In the genomic region with DNA sequence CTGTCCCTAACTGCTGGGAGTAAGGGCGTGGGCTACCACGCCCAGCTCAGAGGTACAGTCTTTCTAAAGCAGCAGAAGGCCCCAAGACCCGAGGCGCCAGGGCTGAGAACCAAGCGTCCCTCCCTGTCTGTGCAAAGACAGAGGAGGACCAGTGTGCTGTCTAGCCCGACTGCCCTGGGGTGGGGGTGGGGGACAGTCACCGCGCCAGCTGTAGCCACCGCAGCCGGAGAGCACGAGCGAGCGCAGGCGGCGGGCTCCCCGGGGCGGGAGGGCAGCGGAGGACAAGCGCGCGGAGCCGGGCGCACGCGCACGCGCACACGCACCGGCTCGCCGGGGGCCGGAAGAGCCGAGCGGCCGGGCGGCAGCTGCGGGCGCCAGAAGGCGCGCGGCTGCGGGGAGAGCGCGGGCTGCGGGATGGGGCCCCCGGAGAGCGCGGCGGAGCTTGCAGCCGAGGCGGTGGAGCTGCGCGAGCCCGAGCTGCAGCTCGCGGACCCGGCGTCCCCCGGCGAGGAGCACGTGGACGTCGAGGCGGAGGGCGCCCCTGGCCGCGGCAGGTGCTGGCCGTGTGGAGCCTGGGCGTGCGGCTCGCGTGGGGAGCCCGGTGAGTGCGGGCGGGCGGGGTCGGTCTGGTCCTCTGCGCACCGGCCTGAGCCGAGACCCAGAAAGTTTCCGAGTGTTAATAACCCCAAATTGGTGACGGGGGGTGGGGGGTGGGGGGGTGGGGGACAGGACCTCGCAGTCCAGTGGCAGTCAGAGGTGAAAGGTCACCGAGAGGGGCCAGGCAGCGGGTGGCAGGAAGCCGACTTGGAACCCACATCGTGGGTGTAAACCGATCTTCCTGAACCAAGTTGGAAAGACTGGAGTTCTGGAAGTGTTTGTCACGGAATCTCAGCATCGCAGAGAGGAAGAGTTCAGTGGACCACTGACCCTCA, we compare ENCODE assay signal across 8 mouse cellular contexts. TPM values are rescaled to one million over a fixed set of nuclear protein-coding genes. Genes with fewer than 3 reads are reported as not detected.
A peak's percentile ranks its signal among the peaks of the same experiment; 100 is the strongest.
DNase-seq lines count a peak whose midpoint lies in the region; ATAC-seq and TF ChIP-seq lines count a peak whose summit lies in the region.

TSS of gene Slc35g1 (plus strand) at position 280 of the 932 bp plus-strand sequence.

- H3K9ac ChIP-seq in forebrain, embryonic 11.5 days (ENCODE audit: low read length): peak within 1 kb of the TSS; percentile 86
- peak within 1 kb of the TSS; percentile 65 for H3K9ac ChIP-seq in heart, postnatal 0 days (replicated peaks; ENCODE audit: low read depth, low read length)
- no peak within 1 kb of the TSS for H3K9ac ChIP-seq in lung, postnatal 0 days (replicated peaks; ENCODE audit: low read depth)

- peak within 1 kb of the TSS; percentile 67 for H3K4me3 ChIP-seq in forebrain, embryonic 11.5 days (ENCODE audit: low read depth, low read length)
- H3K4me3 ChIP-seq in heart, postnatal 0 days (ENCODE audit: low read depth, low read length): peak within 1 kb of the TSS; percentile 76
- H3K4me3 ChIP-seq in lung, postnatal 0 days (ENCODE audit: low read depth, low read length): peak within 1 kb of the TSS; percentile 62

- H3K4me2 ChIP-seq in forebrain, embryonic 11.5 days (ENCODE audit: low read depth, low read length, severe bottlenecking): peak within 1 kb of the TSS; percentile 73
- peak within 1 kb of the TSS; percentile 97 for H3K4me2 ChIP-seq in heart, postnatal 0 days (ENCODE audit: low read depth, low read length)
- H3K4me2 ChIP-seq in lung, postnatal 0 days (replicated peaks; ENCODE audit: low read depth, low read length): peak within 1 kb of the TSS; percentile 94

- H3K4me1 ChIP-seq in forebrain, embryonic 11.5 days (replicated peaks; ENCODE audit: control insufficient read depth, insufficient read depth, low read length): 0 out of 2 replicates have a peak, but pooled peaks cover 2% of the 10 kb centered on the region
- no peaks in the 10 kb centered on the region for H3K4me1 ChIP-seq in heart, postnatal 0 days (ENCODE audit: control insufficient read depth, insufficient read depth)
- 0 out of 2 replicates have a peak, but pooled peaks cover 3% of the 10 kb centered on the region for H3K4me1 ChIP-seq in lung, postnatal 0 days (ENCODE audit: insufficient read depth, low read depth, low read length)

- no peaks in the 10 kb centered on the region for H3K27me3 ChIP-seq in forebrain, embryonic 11.5 days (ENCODE audit: control insufficient read depth, insufficient read depth, low read length)
- H3K27me3 ChIP-seq in heart, postnatal 0 days (ENCODE audit: control insufficient read depth, insufficient read depth, low read length): no peaks in the 10 kb centered on the region
- H3K27me3 ChIP-seq in lung, postnatal 0 days (replicated peaks; ENCODE audit: insufficient read depth, low read length): no peaks in the 10 kb centered on the region

- WGBS in forebrain, embryonic 11.5 days: under 1% methylated on average over 90 of the region's 90 CpGs
- 2% methylated on average over 73 of the region's 90 CpGs for WGBS in heart, postnatal 0 days
- WGBS in lung, postnatal 0 days: 1% methylated on average over 75 of the region's 90 CpGs

- TF ChIP-seq EP300 in heart, postnatal 0 days (IDR thresholded peaks at IDR 0.05; ENCODE audit: low read depth): no peak
- no peak for TF ChIP-seq EP300 in lung, postnatal 0 days (IDR thresholded peaks at IDR 0.05)

- no peaks in the 10 kb centered on the region for H3K36me3 ChIP-seq in forebrain, embryonic 11.5 days (ENCODE audit: control insufficient read depth, insufficient read depth, low read length)
- H3K36me3 ChIP-seq in heart, postnatal 0 days (replicated peaks; ENCODE audit: control insufficient read depth, insufficient read depth, low read length): no peaks in the 10 kb centered on the region
- H3K36me3 ChIP-seq in lung, postnatal 0 days (ENCODE audit: insufficient read depth, low read length): no peaks in the 10 kb centered on the region

- H3K9me3 ChIP-seq in forebrain, embryonic 11.5 days (ENCODE audit: control insufficient read depth, low read length): no peaks in the 10 kb centered on the region
- no peaks in the 10 kb centered on the region for H3K9me3 ChIP-seq in heart, postnatal 0 days (replicated peaks; ENCODE audit: control insufficient read depth, low read length)
- H3K9me3 ChIP-seq in lung, postnatal 0 days (ENCODE audit: low read length): no peaks in the 10 kb centered on the region

- TF ChIP-seq CTCF in heart, postnatal 0 days (IDR thresholded peaks at IDR 0.05; ENCODE audit: low read depth): no peak
- TF ChIP-seq CTCF in lung, postnatal 0 days (IDR thresholded peaks at IDR 0.05): no peak

- DNase-seq in MN1 (ENCODE audit: low spot score): peak; percentile 77
- DNase-seq in c-Kit-positive CD71-positive TER-119-positive erythroid progenitor cells, embryonic 14.5 days (ENCODE audit: low spot score): peak; percentile 73
- peak; percentile 86 for DNase-seq in forebrain, embryonic 11.5 days (ENCODE audit: low spot score)
- DNase-seq in heart, postnatal 0 days (ENCODE audit: low spot score): peak; percentile 52
- DNase-seq in layer of hippocampus, postnatal 10 days (ENCODE audit: low spot score in 2 of 2): peak; percentile 43 to 69
- peak; percentile 65 for DNase-seq in lung, postnatal 0 days (ENCODE audit: low spot score)
- peak; percentile 81 for DNase-seq in retina, embryonic 14.5 days (ENCODE audit: low spot score)
- peak; percentile 62 for DNase-seq in thymus, postnatal 25 days

- peak; percentile 92 for ATAC-seq in forebrain, embryonic 11.5 days (replicated peaks; ENCODE audit: low FRiP score)
- ATAC-seq in heart, postnatal 0 days (ENCODE audit: insufficient read depth, low read depth): peak; percentile 87
- ATAC-seq in lung, postnatal 0 days: peak; percentile 88

- peak within 1 kb of the TSS; percentile 41; the same call in 1 of the 2 replicates for H3K27ac ChIP-seq in forebrain, embryonic 11.5 days (ENCODE audit: low read depth, low read length)
- H3K27ac ChIP-seq in heart, postnatal 0 days (ENCODE audit: low read depth): no peak within 1 kb of the TSS
- H3K27ac ChIP-seq in lung, postnatal 0 days (ENCODE audit: low read length): no peak within 1 kb of the TSS

RNA-seq across cellular contexts. Expression of gene Slc35g1, which starts in this region (rescaled TPM):
- 6.6 and 7.4 TPM in 2 replicates for polyA plus RNA-seq in forebrain, embryonic 11.5 days (2014; fragmentation: Nextera tagmentation; extraction: Ambion mirVana)
- total RNA-seq in heart, postnatal 0 days (2014; rRNA removed; ENCODE audit: low replicate concordance): 0.93 and 1.9 TPM in 2 replicates
- polyA plus RNA-seq in heart, postnatal 0 days (2015; fragmentation: Nextera tagmentation; extraction: Ambion mirVana): 0.74 and 0.92 TPM in 2 replicates
- 1 to 10 TPM; 3.3 to 3.7 TPM for total RNA-seq in layer of hippocampus, postnatal 10 days (2021)
- 2.3 and 3.2 TPM in 2 replicates for polyA plus RNA-seq in lung, postnatal 0 days (2015; fragmentation: Nextera tagmentation; extraction: Ambion mirVana)
